Mouse (Mus musculus) left cerebral cortex, adult 8-10 months (tissue): ENCODE results near the gene H2-DMb2. TPM values are rescaled to one million over a fixed set of nuclear protein-coding genes. Genes with fewer than 3 reads are reported as not detected.
"Not testable (repeated sequence)": the region's sequence is repeated elsewhere in the genome, so short reads cannot be mapped to it uniquely, and the experiment has no call there.

Experiments used
- DNase-seq, 2 experiments: peaks; one replicate each; pipeline ENCODE4 v3.0.0; 2022; ENCODE audit warnings: low spot score in 2 of 2
- total RNA-seq, 4 experiments: library from RNA; stranded (reverse); gene quantifications; 2 replicates each; pipeline ENCODE4 v1.2.4; 2022

Gene H2-DMb2
- total RNA-seq, 4 experiments from 2014 or later, result 0.84 to 3.5 (median 2.0) TPM

GRCm38 (mm10) chr17:34134451-34134850 lies 8.7 kb upstream of the H2-DMb2 start:
- DNase-seq, result no peak

GRCm38 (mm10) chr17:34135297-34136224 lies 7.5 kb upstream of the H2-DMb2 start:
- peak; percentile 98 for DNase-seq

GRCm38 (mm10) chr17:34137601-34138000 lies 5.5 kb upstream of the H2-DMb2 start:
- no peak for DNase-seq

- DNase-seq, result no peak
These were observed 4.5 kb upstream of the H2-DMb2 start for GRCm38 (mm10) chr17:34138655-34139054.

- DNase-seq, result no peak
These were observed 3.7 kb upstream of the H2-DMb2 start for GRCm38 (mm10) chr17:34139416-34139815.

- no peak for DNase-seq
These were observed 2.9 kb upstream of the H2-DMb2 start for GRCm38 (mm10) chr17:34140240-34140639.

- DNase-seq, result no peak
These were observed 1.7 kb upstream of the H2-DMb2 start for GRCm38 (mm10) chr17:34141448-34141847.

- no peak for DNase-seq
These were observed 574 bp upstream of the H2-DMb2 start for GRCm38 (mm10) chr17:34142456-34143010.

GRCm38 (mm10) chr17:34143461-34143860 lies 354 bp downstream of the H2-DMb2 start:
- no peak for DNase-seq

- not testable (repeated sequence) for DNase-seq
These were observed 1.1 kb downstream of the H2-DMb2 start for GRCm38 (mm10) chr17:34144221-34144620.

- DNase-seq, result no peak
These were observed 1.9 kb downstream of the H2-DMb2 start for GRCm38 (mm10) chr17:34144960-34145371.

GRCm38 (mm10) chr17:34152923-34153322 lies 9.8 kb downstream of the H2-DMb2 start, which contains the start of gene H2-DMb1:
TSS of gene H2-DMb1 (plus strand) at chr17:34153072.
- DNase-seq, result no peak

- DNase-seq, result no peak
These were observed 12.4 kb downstream of the H2-DMb2 start for GRCm38 (mm10) chr17:34155534-34155933.

GRCm38 (mm10) chr17:34164202-34164895 lies 21.2 kb downstream of the H2-DMb2 start:
- no peak for DNase-seq

- DNase-seq, result no peak
These were observed 22.1 kb downstream of the H2-DMb2 start for GRCm38 (mm10) chr17:34165033-34165730.

GRCm38 (mm10) chr17:34169279-34169678 lies 26.2 kb downstream of the H2-DMb2 start:
- DNase-seq, result no peak

GRCm38 (mm10) chr17:34170487-34170876 lies 27.4 kb downstream of the H2-DMb2 start:
- DNase-seq, result no peak

- peak; percentile 30 to 65 for DNase-seq
These were observed 27.9 kb downstream of the H2-DMb2 start for GRCm38 (mm10) chr17:34170877-34171498.

GRCm38 (mm10) chr17:34172528-34172927 lies 29.4 kb downstream of the H2-DMb2 start:
- DNase-seq, result no peak

GRCm38 (mm10) chr17:34174075-34174474 lies 31.0 kb downstream of the H2-DMb2 start:
- no peak for DNase-seq

- DNase-seq, result no peak
These were observed 34.1 kb downstream of the H2-DMb2 start for GRCm38 (mm10) chr17:34177179-34177578.
